Mouse (Mus musculus): Measurements from ENCODE around the gene Rabgap1.

DNA sequence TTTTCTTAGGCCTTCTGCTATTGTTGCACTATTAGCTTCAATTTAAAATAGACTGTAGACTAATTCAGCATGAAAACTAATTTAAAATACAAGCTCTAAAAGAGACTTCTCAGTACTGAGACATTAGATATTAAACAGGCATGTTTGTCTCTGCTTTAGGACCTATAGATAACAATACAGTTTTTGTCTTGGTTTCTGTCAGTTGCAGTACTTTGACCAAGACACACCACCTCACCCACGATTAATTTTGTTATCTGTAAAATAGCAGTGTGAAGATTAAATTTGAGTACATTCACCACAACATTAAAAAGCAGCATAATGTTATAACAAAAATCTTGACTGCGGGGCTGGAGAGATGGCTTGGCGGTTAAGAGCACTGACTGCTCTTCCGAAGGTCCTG, 23.2 kb downstream of the Rabgap1 start:
- TF ChIP-seq POLR2A (IDR thresholded peaks at IDR 0.05; ENCODE audit: borderline replicate concordance, extremely low read depth, low read depth, low read length) (no peak), CTCF (IDR thresholded peaks at IDR 0.05; ENCODE audit: insufficient read depth, low read length) (no peak)

Measured in lung, adult 2 months (tissue).